Mouse (Mus musculus): ENCODE results near the gene Reln.

The Reln gene

DNA sequence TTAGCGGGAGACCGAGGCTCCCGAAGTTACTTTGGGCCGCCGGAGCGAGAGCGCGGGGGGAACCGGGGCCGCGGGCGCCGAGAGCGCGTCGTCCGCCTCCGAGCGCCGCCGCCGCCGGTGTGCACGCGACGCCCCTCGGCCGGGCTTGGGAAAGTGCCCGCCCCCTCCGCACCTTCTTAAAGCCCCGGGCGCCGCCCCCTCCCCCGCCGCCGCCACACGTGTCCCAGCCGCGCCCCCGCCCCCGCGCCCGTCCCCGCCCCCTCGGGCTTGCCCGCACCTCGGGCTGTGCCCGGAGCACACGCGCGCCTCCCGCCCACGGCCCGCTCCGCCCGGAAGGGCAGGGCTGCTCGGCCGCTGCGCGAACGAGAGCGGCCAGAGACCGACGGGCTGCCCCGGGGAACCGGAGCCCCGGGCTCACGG is at the start of gene Reln:
Gene Reln, minus strand, starts transcription at position 147 of the 420 bp plus-strand sequence.
- DNase-seq: peak in 1 of 2 experiments; percentile 6

- DNase-seq: no peak
These were observed 44.0 kb upstream of the Reln start for GRCm38 (mm10) chr5:22388502-22388901.

GRCm38 (mm10) chr5:22360510-22360909 is 16.0 kb upstream of the Reln start:
- DNase-seq: no peak

GRCm38 (mm10) chr5:22348412-22348811 is 3.9 kb upstream of the Reln start:
- no peak for DNase-seq

DNA sequence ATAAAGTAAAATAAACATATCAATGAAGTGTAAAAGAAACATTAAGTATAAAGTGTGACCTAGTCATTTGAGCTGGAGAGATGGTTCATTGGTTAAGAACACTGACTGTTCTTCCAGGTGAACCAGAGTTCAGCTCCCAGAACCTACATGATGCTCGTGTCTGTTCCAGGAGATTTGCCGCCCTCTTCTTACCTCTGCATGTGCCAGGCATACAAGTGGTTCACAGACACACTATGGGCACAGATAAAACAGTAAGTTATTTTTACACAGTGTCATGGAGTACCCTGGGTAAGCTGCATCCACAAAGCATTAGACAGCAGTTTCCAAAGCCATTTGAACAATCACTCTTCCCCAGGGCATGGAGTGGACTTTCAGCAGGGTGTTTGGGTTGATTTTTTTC is 3.2 kb upstream of the Reln start:
- DNase-seq: no peak

DNA sequence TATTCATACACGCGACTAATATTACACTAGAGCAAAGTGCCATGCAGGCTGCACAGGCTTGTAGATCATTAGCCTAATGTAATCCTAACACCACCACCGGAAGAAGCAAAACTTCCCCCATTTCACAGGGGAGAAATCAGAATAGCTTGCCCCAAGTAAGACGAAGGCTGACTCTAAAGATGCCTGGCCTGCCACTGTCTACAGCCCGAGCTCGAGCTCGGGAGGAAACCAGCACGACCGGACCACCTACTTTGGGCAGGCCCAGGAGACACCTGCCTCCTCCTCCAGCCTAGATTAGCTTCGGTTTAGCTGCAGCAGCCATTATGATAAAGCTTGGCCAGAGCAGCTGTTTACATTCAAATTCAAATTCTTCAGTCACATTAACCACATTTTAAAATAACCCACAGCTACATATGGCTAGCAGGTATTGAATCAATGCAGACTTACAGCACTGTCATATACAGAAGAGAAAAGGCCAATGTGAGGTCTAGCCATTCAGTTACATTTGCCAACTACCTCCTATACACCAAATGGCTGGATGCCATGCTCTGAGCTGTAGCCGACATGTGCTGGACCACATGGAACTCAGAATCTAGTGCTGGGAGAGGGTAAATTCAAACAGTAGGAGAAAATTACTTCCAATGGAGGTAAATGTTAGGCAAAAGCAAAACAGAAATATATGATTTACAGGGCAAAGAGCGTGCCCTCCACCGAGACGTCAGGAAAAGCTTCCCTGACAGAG is 1.6 kb upstream of the Reln start:
- DNase-seq: no peak

GRCm38 (mm10) chr5:22344976-22345651 is 612 bp upstream of the Reln start:
- no peak for DNase-seq

- DNase-seq: peak; percentile 5 to 28
These were observed 503 bp downstream of the Reln start for GRCm38 (mm10) chr5:22343843-22344555.

DNA sequence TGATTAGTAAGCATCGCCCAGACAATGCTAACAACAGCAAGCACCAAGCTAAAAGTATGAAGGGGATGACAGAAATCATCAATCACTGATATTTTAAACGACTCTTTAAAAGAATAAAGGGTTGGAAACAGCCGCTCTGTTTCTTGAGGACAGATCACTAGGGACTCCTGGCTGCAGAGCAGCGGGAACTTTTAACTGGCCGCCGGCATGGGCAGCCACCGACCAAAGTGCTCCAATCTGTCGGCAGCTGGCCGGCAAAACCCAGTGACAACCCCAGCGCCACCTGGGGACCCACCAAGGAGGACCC is 1.0 kb downstream of the Reln start:
- DNase-seq: no peak

DNA sequence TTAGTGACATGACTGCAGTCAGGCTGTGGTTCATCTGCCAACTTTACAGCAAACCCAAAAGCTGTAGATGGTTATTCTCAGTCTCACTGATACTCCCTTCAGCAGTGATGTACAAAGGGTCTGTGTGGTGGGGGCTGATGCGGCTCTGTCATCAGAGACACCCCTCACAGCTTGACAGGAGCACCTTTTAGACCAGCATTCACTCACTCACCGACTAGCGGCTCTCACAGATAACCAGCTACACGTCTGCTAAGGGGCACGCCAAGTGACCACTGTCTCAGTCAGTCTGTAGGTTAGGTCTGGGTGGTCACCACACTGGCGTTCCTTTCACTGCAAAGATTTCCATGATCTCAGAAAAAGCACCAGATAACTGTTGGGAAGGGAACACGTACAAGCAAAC is 2.0 kb downstream of the Reln start:
- DNase-seq: no peak

GRCm38 (mm10) chr5:22340991-22341390 is 3.5 kb downstream of the Reln start:
- DNase-seq: no peak

GRCm38 (mm10) chr5:22335408-22335807 is 9.1 kb downstream of the Reln start:
- no peak for DNase-seq

- DNase-seq: no peak
These were observed 13.7 kb downstream of the Reln start for GRCm38 (mm10) chr5:22330802-22331201.

- no peak for DNase-seq
These were observed 15.8 kb downstream of the Reln start for GRCm38 (mm10) chr5:22328431-22329359.

GRCm38 (mm10) chr5:22327170-22327569 is 17.3 kb downstream of the Reln start:
- DNase-seq: peak in 1 of 2 experiments; percentile 6

GRCm38 (mm10) chr5:22323801-22324200 is 20.7 kb downstream of the Reln start:
- no peak for DNase-seq

GRCm38 (mm10) chr5:22317807-22318206 is 26.7 kb downstream of the Reln start:
- no peak for DNase-seq

GRCm38 (mm10) chr5:22316471-22316870 is 28.0 kb downstream of the Reln start:
- DNase-seq: no peak

DNA sequence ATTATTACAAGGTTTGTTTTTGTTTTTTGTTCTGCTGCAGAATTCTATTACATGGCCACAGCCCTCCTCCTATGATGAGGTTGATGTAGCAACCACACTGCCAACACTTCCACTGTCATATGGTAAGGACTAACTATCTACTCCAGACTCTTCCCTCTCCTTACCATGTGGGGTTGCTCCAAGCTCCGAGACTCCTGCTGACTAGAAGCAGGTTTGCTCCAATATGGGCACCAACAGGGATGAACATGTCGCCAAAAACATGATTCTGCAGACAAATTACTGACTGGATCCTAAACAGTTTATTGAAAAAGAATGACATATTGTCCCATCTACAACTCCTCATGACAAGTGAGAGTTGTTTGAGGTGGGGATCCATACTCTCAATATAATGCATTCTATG is 28.5 kb downstream of the Reln start:
- no peak for DNase-seq

DNA sequence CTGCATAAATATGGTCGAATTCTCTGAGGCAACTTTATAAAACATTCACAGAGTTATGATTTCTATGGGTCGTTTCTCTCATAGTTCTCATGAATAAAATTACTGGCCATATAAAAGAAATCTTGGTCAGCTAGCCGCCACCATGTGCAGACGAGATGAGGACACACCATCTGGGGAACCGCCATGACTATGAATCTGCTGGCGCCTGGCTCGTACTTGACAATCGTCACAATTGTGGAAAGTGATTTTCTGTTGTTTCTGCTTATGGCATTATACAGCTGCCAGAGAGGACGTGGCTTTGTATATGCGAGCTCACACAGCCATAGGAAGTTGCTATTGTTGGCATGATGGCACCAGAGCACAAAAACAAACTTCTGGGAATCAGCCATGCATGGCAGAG is 31.5 kb downstream of the Reln start:
- DNase-seq: no peak

DNA sequence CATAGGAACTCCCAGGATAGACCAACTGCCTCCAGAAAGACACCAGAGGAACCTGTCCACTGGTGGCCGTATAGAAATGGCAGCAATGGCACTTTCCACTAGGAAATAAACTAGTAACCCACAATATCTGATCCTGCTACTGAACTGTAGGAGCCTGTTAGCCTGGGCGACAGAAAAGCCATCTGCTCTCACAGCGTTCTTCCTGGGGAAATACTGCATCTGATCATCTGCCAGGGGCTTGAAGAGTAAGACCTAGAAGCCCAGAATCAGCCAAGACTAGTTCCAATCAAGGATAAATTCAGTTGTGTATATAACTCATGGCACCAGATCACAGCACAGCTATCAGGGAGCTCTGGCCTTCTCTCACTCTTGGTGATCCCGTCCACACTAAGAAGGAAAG is 33.5 kb downstream of the Reln start:
- no peak for DNase-seq

DNA sequence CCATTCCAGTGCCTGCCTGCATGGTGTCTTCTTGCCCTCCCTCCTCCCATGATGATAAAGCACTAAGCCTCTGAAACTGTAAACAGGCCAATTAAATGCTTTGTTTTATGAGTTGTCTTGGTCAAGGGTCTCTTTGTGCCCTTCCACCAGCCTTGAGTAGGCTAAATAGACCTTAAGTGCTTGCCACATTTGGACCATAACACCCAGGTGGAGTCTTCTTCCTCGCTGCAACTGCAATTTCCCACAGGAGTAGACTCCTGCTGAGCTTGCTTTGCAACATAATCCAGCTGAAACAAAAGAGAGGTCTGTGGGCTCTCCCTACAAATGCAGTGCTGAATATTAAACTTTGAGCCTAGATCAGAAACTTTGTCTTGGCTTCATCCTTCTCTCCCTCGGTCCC is 35.5 kb downstream of the Reln start:
- DNase-seq: no peak

GRCm38 (mm10) chr5:22307853-22308252 is 36.6 kb downstream of the Reln start:
- no peak for DNase-seq

All from lung, postnatal 4 days (tissue).